Mouse (Mus musculus) heart, postnatal 0 days (tissue): ENCODE results near the gene 1700018B08Rik. TPM values are rescaled to one million over a fixed set of nuclear protein-coding genes. Genes with fewer than 3 reads are reported as not detected.

ENCODE experiments used
- ATAC-seq: fragments of 200-750 bp; cut with Nextera tagmentation; 2 replicates; pipeline ENCODE4 v1.8.0; 2017; ENCODE audit warnings: low read depth, moderate number of reproducible peaks, moderate library complexity; ENCODE audit not compliant: insufficient read depth
- DNase-seq: peaks from one replicate; pipeline ENCODE4 v3.0.0-alpha.2; 2016; ENCODE audit warnings: low spot score
- H3K27ac ChIP-seq: fragments of 300-500 bp; sonication (generic); 2 replicates; pipeline ENCODE4 v1.5.1; 2014; ENCODE audit warnings: low read depth, mild to moderate bottlenecking
- H3K27me3 ChIP-seq: fragments of 300-500 bp; sonication (generic); 2 replicates; pipeline ENCODE4 v1.6.1; 2014; ENCODE audit warnings: low read length, mixed read lengths; ENCODE audit not compliant: control insufficient read depth, insufficient read depth
- H3K36me3 ChIP-seq: fragments of 300-500 bp; sonication (generic); replicated peaks from 2 replicates; pipeline ENCODE4 v1.6.1; 2014; ENCODE audit warnings: low read length, mixed read lengths; ENCODE audit not compliant: control insufficient read depth, insufficient read depth
- H3K4me1 ChIP-seq: fragments of 300-500 bp; sonication (generic); 2 replicates; pipeline ENCODE4 v1.6.1; 2014; ENCODE audit warnings: antibody characterized with exemption; ENCODE audit not compliant: control insufficient read depth, insufficient read depth
- H3K4me2 ChIP-seq: fragments of 300-500 bp; sonication (generic); 2 replicates; pipeline ENCODE4 v1.6.1; 2014; ENCODE audit warnings: low read depth, mild to moderate bottlenecking, low read length, moderate library complexity
- H3K4me3 ChIP-seq: fragments of 300-500 bp; sonication (generic); 2 replicates; pipeline ENCODE4 v1.5.1; 2014; ENCODE audit warnings: low read depth, low read length
- H3K9ac ChIP-seq: fragments of 300-500 bp; sonication (generic); replicated peaks from 2 replicates; pipeline ENCODE4 v1.6.1; 2014; ENCODE audit warnings: low read depth, low read length, mixed read lengths
- H3K9me3 ChIP-seq: fragments of 300-500 bp; sonication (generic); replicated peaks from 2 replicates; pipeline ENCODE4 v1.6.1; 2016; ENCODE audit warnings: low read length; ENCODE audit not compliant: control insufficient read depth
- CTCF ChIP-seq: IDR thresholded peaks from 2 replicates; pipeline ENCODE4 v1.5.1; 2016; ENCODE audit warnings: antibody characterized with exemption, control low read depth, low read depth
- EP300 ChIP-seq: IDR thresholded peaks from 2 replicates; pipeline ENCODE4 v1.6.1; 2016; ENCODE audit warnings: antibody characterized with exemption, low read depth
- WGBS: fragments of 180-500 bp; shearing (Covaris S2); extraction: QIAGEN DNeasy Blood & Tissue Kit; methylation state at CpG from one replicate; pipeline ENCODE4 v1.1.7; 2014; 5-methylcytosine and 5-hydroxymethylcytosine counted together
- polyA plus RNA-seq: library from polyadenylated mRNA; unstranded; fragments of >200 nt; fragmentation: Nextera tagmentation; extraction: Ambion mirVana; gene quantifications from 2 replicates; pipeline ENCODE4 v1.2.1, GENCODE M21; 2015
- total RNA-seq: library from RNA; depleted of rRNA; stranded (reverse); fragments of >200 nt; gene quantifications from 2 replicates; pipeline ENCODE4 v1.2.3, GENCODE M21; 2014; ENCODE audit warnings: low replicate concordance; rRNA removed

1700018B08Rik gene
- total RNA-seq (not detected in 2 replicates), polyA plus RNA-seq (not detected in 2 replicates)

GRCm38 (mm10) chr8:121544276-121544785 is at the start of gene 1700018B08Rik:
Gene 1700018B08Rik (minus strand): TSS chr8:121544320.
- ATAC-seq: no peak
- 77% methylated on average over 12 of the region's 12 CpGs for WGBS
- Histone ChIP-seq H3K27ac (no peak within 1 kb of the TSS), H3K36me3 (0 out of 2 replicates have a peak, but pooled peaks cover 1% of the 10 kb centered on the region), H3K27me3 (0 out of 2 replicates have a peak, but pooled peaks cover 23% of the 10 kb centered on the region), H3K4me2 (no peak within 1 kb of the TSS), H3K4me1 (no peaks in the 10 kb centered on the region), H3K9ac (no peak within 1 kb of the TSS), H3K9me3 (no peaks in the 10 kb centered on the region), H3K4me3 (no peak within 1 kb of the TSS)
- TF ChIP-seq CTCF: no peak
- no peak for TF ChIP-seq EP300
- DNase-seq: no peak

GRCm38 (mm10) chr8:121593293-121593692 is 49.2 kb upstream of the 1700018B08Rik start:
- 89% methylated on average over 5 of the region's 5 CpGs for WGBS

GRCm38 (mm10) chr8:121591178-121592066 is 47.3 kb upstream of the 1700018B08Rik start:
- TF ChIP-seq EP300: no peak
- peak; percentile 52 for TF ChIP-seq CTCF
- Histone ChIP-seq H3K27me3 (no peaks in the 10 kb centered on the region), H3K9ac (peak overlapping the region; percentile 98), H3K4me2 (peak overlapping the region; percentile 86), H3K27ac (peak overlapping the region; percentile 87), H3K9me3 (no peaks in the 10 kb centered on the region), H3K4me1 (peaks cover 13% of the 10 kb centered on the region), H3K4me3 (peak overlapping the region; percentile 99), H3K36me3 (peaks cover 28% of the 10 kb centered on the region)
- peak; percentile 10; the same call in 1 of the 2 replicates for ATAC-seq
- 17% methylated on average over 20 of the region's 20 CpGs for whole genome bisulfite sequencing
- peak; percentile 74 for DNase-seq

More at GRCm38 (mm10) chr8:121593293-121593692, 49.2 kb upstream of the 1700018B08Rik start:
- DNase-seq (no peak), ATAC-seq (no peak)
- no peak overlapping the region for H3K4me3 ChIP-seq
- H3K36me3 ChIP-seq: peaks cover 44% of the 10 kb centered on the region
- no peak overlapping the region for H3K4me2 ChIP-seq
- no peak for TF ChIP-seq EP300
- no peak for TF ChIP-seq CTCF
- H3K9me3 ChIP-seq: no peaks in the 10 kb centered on the region
- no peaks in the 10 kb centered on the region for H3K27me3 ChIP-seq
- no peak overlapping the region for H3K27ac ChIP-seq
- peaks cover 13% of the 10 kb centered on the region for H3K4me1 ChIP-seq
- no peak overlapping the region for H3K9ac ChIP-seq

- H3K36me3 ChIP-seq: peaks cover 20% of the 10 kb centered on the region
- H3K27me3 ChIP-seq: no peaks in the 10 kb centered on the region
- ATAC-seq: peak; percentile 86
- peak; percentile 88 for DNase-seq
- H3K4me3 ChIP-seq: peak within 1 kb of the TSS; percentile 99
- H3K4me2 ChIP-seq: peak within 1 kb of the TSS; percentile 86
- no peaks in the 10 kb centered on the region for H3K9me3 ChIP-seq
- no peak for TF ChIP-seq CTCF
- TF ChIP-seq EP300: peak; percentile 73; the same call in 1 of the 2 replicates
- 1% methylated on average over 94 of the region's 94 CpGs for WGBS
- H3K4me1 ChIP-seq: peaks cover 13% of the 10 kb centered on the region
- peak within 1 kb of the TSS; percentile 98 for H3K9ac ChIP-seq
- peak within 1 kb of the TSS; percentile 87 for H3K27ac ChIP-seq
Measured at GRCm38 (mm10) chr8:121590203-121591177, 46.4 kb upstream of the 1700018B08Rik start, which contains the start of gene Map1lc3b. Gene Map1lc3b (plus strand): TSS chr8:121590361.

GRCm38 (mm10) chr8:121589205-121589726 is 45.1 kb upstream of the 1700018B08Rik start:
- Histone ChIP-seq H3K27ac (no peak overlapping the region), H3K9me3 (no peaks in the 10 kb centered on the region), H3K27me3 (no peaks in the 10 kb centered on the region), H3K4me2 (no peak overlapping the region), H3K4me1 (peaks cover 17% of the 10 kb centered on the region), H3K4me3 (no peak overlapping the region), H3K9ac (no peak overlapping the region), H3K36me3 (peaks cover 12% of the 10 kb centered on the region; the same call in 1 of the 2 replicates)
- no peak for DNase-seq
- TF ChIP-seq CTCF: no peak
- 31% methylated on average over 2 of the region's 2 CpGs for WGBS
- no peak for ATAC-seq
